Mouse (Mus musculus) ovary, postnatal 36 days (tissue): ENCODE data around the gene Myo1d.

ENCODE experiments used
- DNase-seq: peaks from one replicate; pipeline ENCODE4 v3.0.0; 2022; ENCODE audit warnings: low spot score, mixed read lengths

Gene Myo1d

GRCm38 (mm10) chr11:80723406-80724047, 56.3 kb downstream of the Myo1d start:
- no peak for DNase-seq

GRCm38 (mm10) chr11:80719014-80719413, 60.8 kb downstream of the Myo1d start:
- DNase-seq: no peak

- no peak for DNase-seq
Observed at GRCm38 (mm10) chr11:80718036-80718435, 61.8 kb downstream of the Myo1d start.

- no peak for DNase-seq
Observed at GRCm38 (mm10) chr11:80715115-80715514, 64.7 kb downstream of the Myo1d start.

- DNase-seq: no peak
Observed at GRCm38 (mm10) chr11:80713705-80714104, 66.1 kb downstream of the Myo1d start.

- DNase-seq: no peak
Observed at GRCm38 (mm10) chr11:80712201-80712600, 67.6 kb downstream of the Myo1d start.

GRCm38 (mm10) chr11:80711336-80711735, 68.5 kb downstream of the Myo1d start:
- no peak for DNase-seq

- DNase-seq: peak; percentile 19
Observed at GRCm38 (mm10) chr11:80700611-80701010, 79.2 kb downstream of the Myo1d start.

- DNase-seq: no peak
Observed at GRCm38 (mm10) chr11:80698721-80699120, 81.1 kb downstream of the Myo1d start.

- DNase-seq: no peak
Observed at GRCm38 (mm10) chr11:80696350-80696749, 83.5 kb downstream of the Myo1d start.

GRCm38 (mm10) chr11:80684603-80685002, 95.2 kb downstream of the Myo1d start:
- DNase-seq: no peak

- no peak for DNase-seq
Observed at GRCm38 (mm10) chr11:80682745-80683144, 97.1 kb downstream of the Myo1d start.

- no peak for DNase-seq
Observed at GRCm38 (mm10) chr11:80673013-80673412, 106.8 kb downstream of the Myo1d start.

GRCm38 (mm10) chr11:80670391-80670790, 109.4 kb downstream of the Myo1d start:
- DNase-seq: no peak

GRCm38 (mm10) chr11:80669934-80670333, 109.9 kb downstream of the Myo1d start:
- DNase-seq: no peak

GRCm38 (mm10) chr11:80666211-80666610, 113.6 kb downstream of the Myo1d start:
- no peak for DNase-seq

- DNase-seq: no peak
Observed at GRCm38 (mm10) chr11:80664261-80664660, 115.6 kb downstream of the Myo1d start.

GRCm38 (mm10) chr11:80645111-80645510, 134.7 kb downstream of the Myo1d start:
- DNase-seq: no peak

GRCm38 (mm10) chr11:80628992-80629865, 150.6 kb downstream of the Myo1d start:
- DNase-seq: no peak

- no peak for DNase-seq
Observed at GRCm38 (mm10) chr11:80628581-80628980, 151.2 kb downstream of the Myo1d start.

GRCm38 (mm10) chr11:80623038-80623380, 156.8 kb downstream of the Myo1d start:
- DNase-seq: no peak

- no peak for DNase-seq
Observed at GRCm38 (mm10) chr11:80622233-80623037, 157.4 kb downstream of the Myo1d start.
